Mouse (Mus musculus) megakaryocyte-erythroid progenitor cell, adult 5 weeks (primary cell): ENCODE data around the gene Spns3. TPM values are rescaled to one million over a fixed set of nuclear protein-coding genes. Genes with fewer than 3 reads are reported as not detected.

Source experiments
- polyA plus RNA-seq: library from polyadenylated mRNA; stranded (reverse); fragments of >175 nt; gene quantifications from 2 replicates; pipeline ENCODE4 v1.2.3, GENCODE M21; 2012

Gene Spns3
- 94.8 and 98.0 TPM in 2 replicates for polyA plus RNA-seq

DNA sequence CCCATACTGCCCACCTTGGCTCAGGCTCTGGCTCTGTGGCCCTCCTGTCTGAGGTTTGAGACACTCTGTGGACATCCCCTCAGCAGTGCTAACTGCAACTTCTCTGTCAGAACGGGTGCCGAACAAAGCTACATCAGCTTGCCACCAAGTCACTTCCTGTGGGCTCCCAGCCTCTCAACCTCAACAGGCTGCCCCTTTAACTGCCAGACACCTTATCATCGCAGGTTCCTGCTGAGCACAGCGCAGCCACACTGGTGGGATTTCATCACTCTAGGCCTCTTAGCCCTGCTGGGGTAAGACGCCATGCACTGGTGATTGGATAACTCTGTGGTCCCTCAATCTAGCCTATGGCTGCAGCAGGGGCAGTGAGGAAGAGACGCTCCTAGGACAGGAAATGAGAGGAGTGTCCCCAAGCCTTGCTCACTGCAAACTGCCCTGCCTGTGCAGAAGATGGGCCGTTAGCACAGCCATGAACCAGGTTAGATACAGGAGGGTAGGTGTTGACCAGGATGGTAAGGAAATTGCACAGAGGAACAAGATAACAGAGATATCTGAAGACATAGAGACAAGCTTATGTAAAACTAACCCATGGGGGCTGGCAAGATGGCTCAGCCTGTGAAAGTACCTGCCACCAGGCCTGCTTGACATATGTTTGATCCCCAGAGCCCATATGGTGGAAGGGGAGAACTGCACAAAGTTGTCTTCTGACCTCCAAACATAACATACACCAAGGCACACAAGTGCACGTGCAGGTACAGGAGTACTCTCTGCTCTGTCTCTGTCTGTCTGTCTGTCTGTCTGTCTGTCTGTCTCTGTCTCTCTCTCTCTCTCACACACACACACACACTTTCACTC lies at the start of gene Spns3:
Spns3 (minus strand) TSS at position 373 of the 855 bp plus-strand sequence.

GRCm38 (mm10) chr11:72489881-72490301 lies 60.4 kb downstream of the Spns3 start, which contains the start of gene Spns2:
Gene Spns2, minus strand, starts transcription at chr11:72489904.

Other genes starting within 250 kb of the Spns3 start
- 0.88 and 2.0 TPM in 2 replicates for gene Xaf1, start 248.9 kb downstream of the Spns3 start, polyA plus RNA-seq
- gene Fbxo39, start 236.1 kb downstream of the Spns3 start, polyA plus RNA-seq, result not detected in 2 replicates
- 0.04 TPM in 1 of 2 replicates, not detected in the other for gene Tekt1, start 188.1 kb downstream of the Spns3 start, polyA plus RNA-seq
- 1.1 and 1.3 TPM in 2 replicates for gene Smtnl2, start 138.8 kb downstream of the Spns3 start, polyA plus RNA-seq
- gene Ggt6, start 115.0 kb downstream of the Spns3 start, polyA plus RNA-seq, result not detected in 2 replicates
- gene Mybbp1a, start 109.2 kb downstream of the Spns3 start, polyA plus RNA-seq, result 139 and 185 TPM in 2 replicates
- gene Spns2, start 60.6 kb downstream of the Spns3 start, polyA plus RNA-seq, result 46.8 and 84.9 TPM in 2 replicates
- gene Ube2g1, start 56.8 kb upstream of the Spns3 start, polyA plus RNA-seq, result 21.4 and 22.3 TPM in 2 replicates
- gene Ankfy1, start 139.5 kb upstream of the Spns3 start, polyA plus RNA-seq, result 10.8 and 14.7 TPM in 2 replicates
- 0.31 and 0.40 TPM in 2 replicates for gene Cyb5d2, start 245.6 kb upstream of the Spns3 start, polyA plus RNA-seq
- 5.8 and 7.2 TPM in 2 replicates for gene Zzef1, start 245.7 kb upstream of the Spns3 start, polyA plus RNA-seq